Mouse (Mus musculus) lung, postnatal 0 days (tissue): ENCODE data around the gene Gbf1.

Experiments used
- CTCF ChIP-seq: IDR thresholded peaks from 2 replicates; pipeline ENCODE4 v1.5.1; 2016; ENCODE audit warnings: antibody characterized with exemption, mild to moderate bottlenecking
- EP300 ChIP-seq: IDR thresholded peaks from 2 replicates; pipeline ENCODE4 v1.6.1; 2016; ENCODE audit warnings: antibody characterized with exemption, mild to moderate bottlenecking, control low read depth

- TF ChIP-seq CTCF (no peak), EP300 (no peak)
Observed at GRCm38 (mm10) chr19:46314872-46315742, 162.8 kb downstream of the Gbf1 start.
